Mouse (Mus musculus): ENCODE measurements at regions not wholly inside any gene's neighbourhood (a gene's known extent, or its start where the extent isn't known, plus 50 kb on each side); places are given as distances from the start of the nearest gene placed in this dataset.

GRCm38 (mm10) chr12:114391447-114391846, 847.7 kb downstream of the Adam6a start:
- no peak for TF ChIP-seq EP300 (IDR thresholded peaks at IDR 0.05; ENCODE audit: low read depth in 1 of 2, low read length in 2 of 2)
- TF ChIP-seq SMC3 (IDR thresholded peaks at IDR 0.05; ENCODE audit: low read depth, low read length), result no peak
- no peak for TF ChIP-seq CTCF (IDR thresholded peaks at IDR 0.05 in 2 of 3, conservative IDR thresholded peaks at IDR 0.05 in 1 of 3; ENCODE audit: control insufficient read depth in 1 of 3, insufficient read depth in 1 of 3, low read depth in 2 of 3, low read length in 3 of 3, poor library complexity in 1 of 3, severe bottlenecking in 1 of 3)
- TF ChIP-seq GATA1 (IDR thresholded peaks at IDR 0.05; ENCODE audit: low read depth, low read length), result no peak
- no peak for TF ChIP-seq NRF1 (IDR thresholded peaks at IDR 0.05; ENCODE audit: insufficient read depth, low read depth, low read length, poor library complexity, severe bottlenecking)
